Mouse (Mus musculus): Measurements from ENCODE around the gene Fzd9. TPM values are rescaled to one million over a fixed set of nuclear protein-coding genes. Genes with fewer than 3 reads are reported as not detected.

Gene Fzd9
- polyA plus RNA-seq, 1 experiment from 2014 or later, result 1.1 TPM

DNA sequence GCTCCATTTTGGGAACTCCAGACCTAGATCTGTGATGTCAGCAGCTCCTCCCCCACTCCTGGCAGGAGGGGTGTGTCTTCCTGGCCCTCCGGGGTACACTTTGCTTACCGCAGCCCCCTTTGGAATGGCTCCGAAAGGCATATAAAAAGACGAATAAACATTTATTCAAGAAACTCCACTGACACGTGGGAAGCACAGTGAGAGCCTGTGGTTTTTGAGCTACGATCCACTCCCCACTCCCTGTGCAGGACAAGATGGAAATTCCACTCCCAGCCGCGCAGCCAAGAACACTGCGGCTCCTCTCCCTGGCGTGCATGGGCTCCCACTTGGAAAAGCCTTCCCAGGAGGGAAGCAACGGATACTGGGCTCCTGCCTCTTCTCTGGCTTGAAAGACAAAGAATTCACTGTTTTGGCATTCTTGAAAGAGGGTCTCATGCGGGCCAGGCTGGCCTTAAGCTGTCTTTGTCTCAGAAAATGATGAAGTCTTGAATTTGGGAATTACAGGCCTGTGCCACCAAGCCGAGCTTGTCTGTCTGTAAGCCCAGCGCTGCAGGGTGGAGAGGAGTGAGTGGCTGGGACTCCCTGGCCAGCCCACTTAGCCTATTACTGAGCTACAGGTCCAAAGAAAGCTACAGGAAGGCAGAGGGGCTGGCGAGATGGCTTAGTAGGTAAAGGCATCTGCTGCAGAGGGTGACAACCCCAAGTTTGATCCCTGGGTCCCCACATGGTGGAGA lies 23.8 kb upstream of the Fzd9 start:
- Histone ChIP-seq H3K27me3 (ENCODE audit: control insufficient read depth, insufficient read depth, low read length) (peaks cover 7% of the 10 kb centered on the region), H3K9me3 (ENCODE audit: control insufficient read depth, low read length) (no peaks in the 10 kb centered on the region), H3K4me3 (ENCODE audit: low read length) (peak overlapping the region; percentile 3; the same call in 1 of the 2 replicates), H3K4me1 (ENCODE audit: control insufficient read depth, insufficient read depth, low read length) (no peaks in the 10 kb centered on the region), H3K4me2 (replicated peaks; ENCODE audit: low read depth, low read length) (peak overlapping the region; percentile 27), H3K36me3 (ENCODE audit: control insufficient read depth, insufficient read depth, low read length) (no peaks in the 10 kb centered on the region), H3K9ac (ENCODE audit: low read depth, low read length) (no peak overlapping the region), H3K27ac (ENCODE audit: low read depth, low read length) (no peak overlapping the region)
- WGBS, result 25% methylated on average over 15 of the region's 15 CpGs
- ATAC-seq (ENCODE audit: low FRiP score, low TSS enrichment), result no peak

DNA sequence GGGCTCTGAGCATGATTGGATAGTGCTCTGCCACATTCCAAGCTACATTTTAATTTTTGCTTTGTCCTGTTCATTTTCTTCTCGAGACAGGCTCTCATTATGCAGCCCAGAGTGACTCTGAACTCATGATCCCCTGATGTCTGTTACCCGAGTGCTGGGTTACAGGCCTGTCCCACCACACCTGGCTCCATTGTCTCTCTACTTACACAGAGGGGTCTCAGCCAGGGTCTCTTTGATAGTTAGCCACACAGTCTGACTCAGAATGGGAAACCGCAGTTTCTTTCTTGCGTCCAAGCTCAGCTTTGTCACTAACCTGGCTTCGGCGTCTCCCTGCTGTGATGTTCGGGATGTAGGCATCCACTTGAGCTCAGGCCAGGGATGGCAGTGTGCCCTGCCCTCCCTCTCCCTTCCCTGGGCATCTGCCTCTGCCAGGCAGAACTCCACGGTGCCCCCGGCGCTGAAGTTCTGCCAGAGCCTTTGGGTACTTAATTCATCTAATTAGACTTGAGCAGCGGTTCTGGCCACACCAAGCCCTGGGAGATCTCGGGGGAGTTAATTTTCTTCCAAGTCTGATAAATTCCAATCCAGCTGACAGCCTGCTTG lies 20.6 kb upstream of the Fzd9 start:
- H3K27ac ChIP-seq (ENCODE audit: low read depth, low read length), result no peak overlapping the region
- WGBS, result 77% methylated on average over 12 of the region's 12 CpGs

DNA sequence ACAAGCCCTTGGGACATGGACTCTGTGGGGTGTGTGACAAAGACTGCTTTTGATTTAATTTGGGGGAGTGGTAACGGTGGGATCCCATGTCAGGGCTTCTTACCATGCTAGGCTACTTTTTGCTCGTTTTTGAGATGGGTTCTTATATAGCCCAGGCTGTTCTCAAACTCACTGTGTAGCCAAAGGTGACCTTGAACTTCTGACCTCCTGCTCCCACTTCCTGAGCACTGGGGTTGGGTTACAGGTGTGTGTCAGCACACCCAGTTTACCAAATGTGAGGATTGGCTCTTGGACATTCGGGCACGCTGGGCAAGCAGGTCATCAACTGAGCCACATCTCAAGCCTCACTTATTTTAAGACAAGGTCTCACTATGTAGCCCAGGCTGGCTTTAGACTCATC lies 19.3 kb upstream of the Fzd9 start:
- Histone ChIP-seq H3K36me3 (ENCODE audit: control insufficient read depth, insufficient read depth, low read length) (no peaks in the 10 kb centered on the region), H3K4me2 (replicated peaks; ENCODE audit: low read depth, low read length) (no peak overlapping the region), H3K9ac (ENCODE audit: low read depth, low read length) (no peak overlapping the region), H3K9me3 (ENCODE audit: control insufficient read depth, low read length) (no peaks in the 10 kb centered on the region), H3K27me3 (ENCODE audit: control insufficient read depth, insufficient read depth, low read length) (no peaks in the 10 kb centered on the region), H3K27ac (ENCODE audit: low read depth, low read length) (no peak overlapping the region), H3K4me3 (ENCODE audit: low read length) (no peak overlapping the region), H3K4me1 (ENCODE audit: control insufficient read depth, insufficient read depth, low read length) (no peaks in the 10 kb centered on the region)
- no peak for ATAC-seq (ENCODE audit: low FRiP score, low TSS enrichment)
- WGBS, result 72% methylated on average over 4 of the region's 4 CpGs

More for the DNA sequence above, 20.6 kb upstream of the Fzd9 start:
- Histone ChIP-seq H3K4me2 (replicated peaks; ENCODE audit: low read depth, low read length) (no peak overlapping the region), H3K27me3 (ENCODE audit: control insufficient read depth, insufficient read depth, low read length) (peaks cover 7% of the 10 kb centered on the region), H3K4me3 (ENCODE audit: low read length) (no peak overlapping the region), H3K9ac (ENCODE audit: low read depth, low read length) (no peak overlapping the region), H3K9me3 (ENCODE audit: control insufficient read depth, low read length) (no peaks in the 10 kb centered on the region), H3K36me3 (ENCODE audit: control insufficient read depth, insufficient read depth, low read length) (no peaks in the 10 kb centered on the region), H3K4me1 (ENCODE audit: control insufficient read depth, insufficient read depth, low read length) (no peaks in the 10 kb centered on the region)
- no peak for ATAC-seq (ENCODE audit: low FRiP score, low TSS enrichment)

DNA sequence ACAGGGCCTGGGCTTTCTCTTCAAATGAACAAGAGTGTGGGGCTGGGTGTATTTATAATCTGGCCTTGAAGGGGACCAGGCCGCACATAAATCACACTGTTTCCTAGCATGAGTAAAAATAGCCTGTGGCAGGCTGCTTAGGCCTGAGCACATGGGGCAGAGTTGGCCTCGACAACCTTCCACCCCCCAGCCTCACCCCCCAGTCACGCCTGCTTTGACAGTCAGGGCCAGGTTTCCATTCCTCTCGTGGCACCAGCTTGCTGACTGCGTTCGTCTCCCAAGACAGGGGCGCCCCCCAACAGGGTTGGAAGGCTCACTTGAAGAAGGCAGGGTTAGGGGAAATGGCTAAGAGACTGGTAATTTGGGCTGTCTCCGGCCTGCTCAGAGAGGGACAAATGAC lies 18.4 kb upstream of the Fzd9 start:
- Histone ChIP-seq H3K4me2 (replicated peaks; ENCODE audit: low read depth, low read length) (no peak overlapping the region), H3K36me3 (ENCODE audit: control insufficient read depth, insufficient read depth, low read length) (no peaks in the 10 kb centered on the region), H3K4me1 (ENCODE audit: control insufficient read depth, insufficient read depth, low read length) (no peaks in the 10 kb centered on the region; the same call in 1 of the 2 replicates), H3K9me3 (ENCODE audit: control insufficient read depth, low read length) (no peaks in the 10 kb centered on the region), H3K4me3 (ENCODE audit: low read length) (no peak overlapping the region), H3K27me3 (ENCODE audit: control insufficient read depth, insufficient read depth, low read length) (no peaks in the 10 kb centered on the region), H3K9ac (ENCODE audit: low read depth, low read length) (no peak overlapping the region), H3K27ac (ENCODE audit: low read depth, low read length) (no peak overlapping the region)
- ATAC-seq (ENCODE audit: low FRiP score, low TSS enrichment), result no peak
- WGBS, result 51% methylated on average over 8 of the region's 8 CpGs

DNA sequence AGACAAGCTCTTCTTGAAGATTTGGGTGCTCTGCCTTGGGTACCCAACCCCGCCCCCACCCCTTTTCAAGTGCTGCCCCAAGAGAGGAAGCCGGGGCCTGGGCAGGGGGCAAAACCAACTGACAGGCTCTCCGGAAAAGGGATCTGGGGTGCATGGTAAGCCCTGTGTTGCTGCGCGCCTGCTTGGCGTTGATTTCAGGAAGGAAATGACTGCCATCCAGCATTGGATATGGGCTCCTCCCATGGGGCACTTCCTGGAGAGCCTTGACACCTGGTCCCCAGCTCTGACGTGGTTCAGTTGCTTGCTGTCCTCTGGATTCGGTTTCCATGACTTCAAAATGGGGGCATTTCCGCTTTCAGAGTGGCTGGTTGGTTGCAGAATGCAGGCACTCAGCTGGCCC lies 13.5 kb upstream of the Fzd9 start:
- Histone ChIP-seq H3K9ac (ENCODE audit: low read depth, low read length) (no peak overlapping the region), H3K27me3 (ENCODE audit: control insufficient read depth, insufficient read depth, low read length) (no peaks in the 10 kb centered on the region), H3K4me2 (replicated peaks; ENCODE audit: low read depth, low read length) (peak overlapping the region; percentile 24; the same call in 1 of the 2 replicates), H3K36me3 (ENCODE audit: control insufficient read depth, insufficient read depth, low read length) (no peaks in the 10 kb centered on the region), H3K4me1 (ENCODE audit: control insufficient read depth, insufficient read depth, low read length) (peaks cover 4% of the 10 kb centered on the region), H3K4me3 (ENCODE audit: low read length) (no peak overlapping the region; the same call in 1 of the 2 replicates), H3K27ac (ENCODE audit: low read depth, low read length) (peak overlapping the region; percentile 17; the same call in 1 of the 2 replicates), H3K9me3 (ENCODE audit: control insufficient read depth, low read length) (no peaks in the 10 kb centered on the region)
- ATAC-seq (ENCODE audit: low FRiP score, low TSS enrichment), result peak; percentile 69
- WGBS, result 34% methylated on average over 9 of the region's 9 CpGs

DNA sequence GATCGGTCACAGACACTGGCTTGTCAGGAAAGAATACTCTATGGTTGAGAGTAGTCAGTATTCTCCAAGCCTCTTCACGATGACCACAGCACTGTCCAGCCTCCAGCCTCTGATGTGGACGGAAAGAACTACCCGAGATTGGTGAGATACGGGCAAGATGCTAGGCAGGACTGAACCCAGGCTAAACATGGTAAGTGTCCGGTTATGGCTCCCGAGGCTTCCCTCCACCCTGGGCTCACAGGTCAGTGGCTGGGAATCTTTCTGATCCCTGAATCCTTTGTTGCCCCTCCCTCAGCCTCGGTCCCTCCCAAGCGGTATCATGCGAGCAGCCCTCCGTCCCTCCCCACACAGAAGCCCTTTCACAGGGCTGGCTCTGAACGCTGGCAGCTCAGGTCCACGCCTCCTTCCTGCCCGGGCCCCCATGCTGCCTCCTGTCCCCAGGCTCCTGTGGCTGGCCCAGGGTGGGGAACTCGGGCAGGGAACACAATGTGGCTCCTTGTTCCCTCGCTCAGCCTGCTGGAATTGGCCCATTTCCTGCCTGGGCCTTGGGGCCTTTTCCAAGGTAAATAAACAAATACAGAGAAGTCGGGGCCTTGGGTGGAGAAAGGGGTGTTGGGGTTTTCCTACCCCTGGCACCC lies 13.0 kb upstream of the Fzd9 start:
- ATAC-seq (ENCODE audit: low FRiP score, low TSS enrichment), result peak; percentile 75; the same call in 1 of the 2 replicates
- WGBS, result 9% methylated on average over 17 of the region's 17 CpGs
- H3K27me3 ChIP-seq (ENCODE audit: control insufficient read depth, insufficient read depth, low read length), result no peaks in the 10 kb centered on the region
- H3K4me2 ChIP-seq (replicated peaks; ENCODE audit: low read depth, low read length), result peak overlapping the region; percentile 24; the same call in 1 of the 2 replicates
- H3K9ac ChIP-seq (ENCODE audit: low read depth, low read length), result no peak overlapping the region
- no peaks in the 10 kb centered on the region for H3K9me3 ChIP-seq (ENCODE audit: control insufficient read depth, low read length)
- peak overlapping the region; percentile 4; the same call in 1 of the 2 replicates for H3K4me3 ChIP-seq (ENCODE audit: low read length)
- H3K27ac ChIP-seq (ENCODE audit: low read depth, low read length), result peak overlapping the region; percentile 17; the same call in 1 of the 2 replicates
- H3K4me1 ChIP-seq (ENCODE audit: control insufficient read depth, insufficient read depth, low read length), result peaks cover 4% of the 10 kb centered on the region
- H3K36me3 ChIP-seq (ENCODE audit: control insufficient read depth, insufficient read depth, low read length), result no peaks in the 10 kb centered on the region

DNA sequence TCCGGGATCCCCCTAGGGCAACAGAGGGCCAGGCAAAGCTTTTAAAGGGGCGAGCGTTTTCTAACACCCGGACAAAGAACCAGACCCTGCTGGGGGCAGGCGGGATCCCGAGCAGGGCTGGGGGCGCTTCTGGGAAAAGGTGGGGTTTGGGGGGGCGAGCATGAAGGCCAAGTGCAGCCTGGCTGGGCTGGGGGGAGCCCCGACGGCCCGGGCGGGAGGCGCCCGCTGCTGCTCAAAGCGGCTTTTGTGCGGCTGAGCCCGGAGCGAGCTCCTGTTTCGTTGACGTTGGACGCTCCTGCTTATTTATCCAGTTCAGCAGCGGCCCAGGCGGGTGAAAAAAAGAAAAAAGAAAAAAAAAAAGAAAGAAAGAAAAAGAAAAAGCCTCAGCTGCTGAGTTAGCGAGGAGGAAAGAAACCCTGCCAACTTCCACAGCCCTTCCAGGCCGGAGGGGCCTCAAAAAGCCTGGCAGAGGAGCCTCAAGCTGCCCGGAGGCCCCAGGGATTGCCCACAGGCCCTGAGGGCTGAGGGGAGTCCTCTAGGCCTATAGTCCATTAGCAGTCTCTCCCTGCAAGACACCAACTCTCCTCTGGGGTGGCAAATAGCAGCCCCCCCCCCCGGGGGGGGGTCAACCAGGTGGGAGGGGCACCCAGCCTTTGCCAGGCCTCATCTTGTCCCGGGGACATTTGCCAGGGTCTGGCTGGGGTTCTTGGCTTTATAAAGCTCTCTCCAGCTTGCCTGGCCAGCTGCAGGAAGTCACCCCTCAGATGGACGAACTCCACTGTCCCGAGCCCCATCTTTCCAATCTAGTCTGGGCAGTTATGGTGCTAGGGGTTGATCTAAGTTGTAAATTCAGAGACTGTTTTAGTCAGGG lies 7.5 kb upstream of the Fzd9 start:
- 0 out of 2 replicates have a peak, but pooled peaks have one; percentile 15 for ATAC-seq (ENCODE audit: low FRiP score, low TSS enrichment)
- peak overlapping the region; percentile 17; the same call in 1 of the 2 replicates for H3K4me3 ChIP-seq (ENCODE audit: low read length)
- peak overlapping the region; percentile 17; the same call in 1 of the 2 replicates for H3K27ac ChIP-seq (ENCODE audit: low read depth, low read length)
- 28% methylated on average over 29 of the region's 30 CpGs for WGBS
- H3K9me3 ChIP-seq (ENCODE audit: control insufficient read depth, low read length), result peaks cover 3% of the 10 kb centered on the region; the same call in 1 of the 2 replicates
- H3K27me3 ChIP-seq (ENCODE audit: control insufficient read depth, insufficient read depth, low read length), result no peaks in the 10 kb centered on the region
- H3K9ac ChIP-seq (ENCODE audit: low read depth, low read length), result peak overlapping the region; percentile 58
- H3K4me1 ChIP-seq (ENCODE audit: control insufficient read depth, insufficient read depth, low read length), result no peaks in the 10 kb centered on the region; the same call in none of the 2 replicates
- no peaks in the 10 kb centered on the region for H3K36me3 ChIP-seq (ENCODE audit: control insufficient read depth, insufficient read depth, low read length)
- H3K4me2 ChIP-seq (replicated peaks; ENCODE audit: low read depth, low read length), result peak overlapping the region; percentile 41

DNA sequence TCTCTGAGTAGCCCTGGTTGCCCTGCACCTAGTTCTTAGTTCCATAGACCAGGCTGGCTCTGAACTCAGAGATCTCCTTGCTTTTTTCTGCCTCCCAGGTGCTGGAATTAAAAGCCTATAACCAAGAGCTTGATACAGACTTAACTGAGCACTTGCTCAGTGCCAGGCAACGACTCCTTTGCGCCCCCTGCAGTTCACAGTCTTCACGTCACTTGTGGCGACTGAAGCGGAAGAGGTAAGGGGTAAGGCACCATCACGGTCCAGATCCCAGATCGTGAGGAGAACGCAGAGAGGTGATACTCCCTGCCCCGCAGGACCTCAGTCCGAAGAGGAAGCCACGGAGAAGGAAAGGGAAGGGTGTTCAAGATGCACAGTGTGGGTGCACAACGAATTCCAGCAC lies 6.5 kb upstream of the Fzd9 start:
- no peak for ATAC-seq (ENCODE audit: low FRiP score, low TSS enrichment)
- Histone ChIP-seq H3K27ac (ENCODE audit: low read depth, low read length) (no peak overlapping the region), H3K36me3 (ENCODE audit: control insufficient read depth, insufficient read depth, low read length) (no peaks in the 10 kb centered on the region), H3K4me2 (replicated peaks; ENCODE audit: low read depth, low read length) (no peak overlapping the region), H3K9ac (ENCODE audit: low read depth, low read length) (no peak overlapping the region), H3K27me3 (ENCODE audit: control insufficient read depth, insufficient read depth, low read length) (no peaks in the 10 kb centered on the region), H3K9me3 (ENCODE audit: control insufficient read depth, low read length) (peaks cover 3% of the 10 kb centered on the region; the same call in 1 of the 2 replicates), H3K4me3 (ENCODE audit: low read length) (no peak overlapping the region), H3K4me1 (ENCODE audit: control insufficient read depth, insufficient read depth, low read length) (no peaks in the 10 kb centered on the region; the same call in 1 of the 2 replicates)
- 84% methylated on average over 12 of the region's 12 CpGs for WGBS

Measured in kidney, embryonic 14.5 days (tissue).